Mouse (Mus musculus): ENCODE measurements around the gene B4galt4.

DNA sequence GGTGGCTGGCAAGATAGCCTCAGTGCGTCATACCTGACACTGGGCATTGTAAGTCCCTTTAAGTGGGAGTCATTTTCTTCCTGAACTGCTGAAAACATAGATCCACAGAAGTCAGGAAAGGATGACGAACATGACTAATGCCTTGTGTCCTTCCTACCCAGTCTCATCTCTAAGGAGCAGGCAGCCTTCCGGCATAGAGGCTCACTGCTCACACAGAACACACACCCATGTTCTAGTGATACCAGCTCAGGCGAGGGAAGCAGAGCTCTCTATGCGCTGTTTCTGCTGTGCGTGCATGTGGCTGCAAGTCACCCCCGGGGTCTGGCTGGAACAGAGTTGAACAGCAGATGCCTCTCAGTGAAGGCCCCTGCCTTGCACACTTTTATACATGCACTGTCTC, 43.2 kb downstream of the B4galt4 start:
- TF ChIP-seq CTCF (IDR thresholded peaks at IDR 0.05; ENCODE audit: borderline replicate concordance, control insufficient read depth, extremely low read depth, insufficient read depth, low read length, poor library complexity), result no peak
- no peak for TF ChIP-seq POLR2A (IDR thresholded peaks at IDR 0.05; ENCODE audit: control insufficient read depth, extremely low read depth, insufficient read depth, low read length, poor library complexity)

All from thymus, adult 2 months (tissue).